Mouse (Mus musculus): ENCODE results near the gene Fcrl6.

The Fcrl6 gene

GRCm38 (mm10) chr1:172602326-172602725, at the start of gene Fcrl6:
Fcrl6 (minus strand) TSS chr1:172602551.
- DNase-seq (ENCODE audit: low spot score): no peak

- no peak for DNase-seq (ENCODE audit: low spot score)
Measured at GRCm38 (mm10) chr1:172651288-172651987, 49.1 kb upstream of the Fcrl6 start.

- DNase-seq (ENCODE audit: low spot score): peak; percentile 67
Measured at GRCm38 (mm10) chr1:172650519-172651287, 48.4 kb upstream of the Fcrl6 start.

GRCm38 (mm10) chr1:172649396-172649795, 47.0 kb upstream of the Fcrl6 start:
- DNase-seq (ENCODE audit: low spot score): no peak

- no peak for DNase-seq (ENCODE audit: low spot score)
Measured at GRCm38 (mm10) chr1:172647236-172647635, 44.9 kb upstream of the Fcrl6 start.

- no peak for DNase-seq (ENCODE audit: low spot score)
Measured at GRCm38 (mm10) chr1:172638781-172639180, 36.4 kb upstream of the Fcrl6 start.

GRCm38 (mm10) chr1:172637801-172638200, 35.5 kb upstream of the Fcrl6 start:
- DNase-seq (ENCODE audit: low spot score): no peak

- DNase-seq (ENCODE audit: low spot score): no peak
Measured at GRCm38 (mm10) chr1:172636266-172636665, 33.9 kb upstream of the Fcrl6 start.

GRCm38 (mm10) chr1:172635258-172635657, 32.9 kb upstream of the Fcrl6 start:
- DNase-seq (ENCODE audit: low spot score): no peak

- DNase-seq (ENCODE audit: low spot score): no peak
Measured at GRCm38 (mm10) chr1:172634136-172634535, 31.8 kb upstream of the Fcrl6 start.

GRCm38 (mm10) chr1:172632451-172633326, 30.3 kb upstream of the Fcrl6 start, which contains the start of gene Dusp23:
Dusp23 (minus strand) TSS chr1:172632962.
- DNase-seq (ENCODE audit: low spot score): peak; percentile 98

GRCm38 (mm10) chr1:172631721-172632120, 29.4 kb upstream of the Fcrl6 start:
- DNase-seq (ENCODE audit: low spot score): no peak

- DNase-seq (ENCODE audit: low spot score): peak; percentile 69
Measured at GRCm38 (mm10) chr1:172629831-172630230, 27.5 kb upstream of the Fcrl6 start.

- DNase-seq (ENCODE audit: low spot score): no peak
Measured at GRCm38 (mm10) chr1:172626306-172626705, 24.0 kb upstream of the Fcrl6 start.

GRCm38 (mm10) chr1:172624081-172624480, 21.7 kb upstream of the Fcrl6 start:
- no peak for DNase-seq (ENCODE audit: low spot score)

- no peak for DNase-seq (ENCODE audit: low spot score)
Measured at GRCm38 (mm10) chr1:172623599-172623998, 21.2 kb upstream of the Fcrl6 start.

- peak; percentile 76 for DNase-seq (ENCODE audit: low spot score)
Measured at GRCm38 (mm10) chr1:172619235-172619634, 16.9 kb upstream of the Fcrl6 start.

GRCm38 (mm10) chr1:172618141-172618540, 15.8 kb upstream of the Fcrl6 start:
- peak; percentile 62 for DNase-seq (ENCODE audit: low spot score)

- peak; percentile 69 for DNase-seq (ENCODE audit: low spot score)
Measured at GRCm38 (mm10) chr1:172617365-172618076, 15.2 kb upstream of the Fcrl6 start.

GRCm38 (mm10) chr1:172616537-172617300, 14.4 kb upstream of the Fcrl6 start:
- DNase-seq (ENCODE audit: low spot score): peak; percentile 74

- no peak for DNase-seq (ENCODE audit: low spot score)
Measured at GRCm38 (mm10) chr1:172615412-172615811, 13.1 kb upstream of the Fcrl6 start.
